Mouse (Mus musculus): ENCODE measurements around the gene Hnf4a.

DNA sequence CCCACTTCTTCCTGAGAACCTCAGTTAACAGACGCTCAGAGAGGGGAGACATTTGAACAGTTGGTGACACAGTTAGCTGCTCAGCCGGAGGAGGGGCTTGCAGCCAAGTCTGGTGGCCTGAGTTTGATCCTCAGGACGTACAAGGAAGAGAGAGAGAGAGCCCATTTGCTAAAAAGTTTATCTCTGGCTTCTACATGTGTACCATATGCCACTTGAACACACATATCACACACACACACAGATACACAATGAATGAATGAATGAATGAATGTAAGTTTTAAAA is 90.2 kb downstream of the Hnf4a start:
- TF ChIP-seq GATA1 (IDR thresholded peaks at IDR 0.05; ENCODE audit: borderline replicate concordance, low read length) (no peak), FLI1 (IDR thresholded peaks at IDR 0.05; ENCODE audit: low read length) (no peak)

Measured in megakaryocyte, embryonic 14.5 days (primary cell).